Mouse (Mus musculus) heart, embryonic 14.5 days (tissue): ENCODE measurements around the gene Zbtb2. TPM values are rescaled to one million over a fixed set of nuclear protein-coding genes. Genes with fewer than 3 reads are reported as not detected.
A peak's percentile ranks its signal among the peaks of the same experiment; 100 is the strongest.

ENCODE experiments used
- ATAC-seq: fragments of 200-750 bp; cut with Nextera tagmentation; 2 replicates; pipeline ENCODE4 v1.8.0; 2017; ENCODE audit warnings: low read depth, moderate TSS enrichment; ENCODE audit not compliant: insufficient number of reproducible peaks, insufficient read depth, low FRiP score
- H3K27ac ChIP-seq, 2 experiments: fragments of 200-500 bp in 1 of 2; fragments of 300-500 bp in 1 of 2; sonication (generic) in 1 of 2; replicated peaks in 1 of 2; 2 replicates each; pipeline ENCODE4 v1.5.1; 2012 to 2014; ENCODE audit warnings: low read depth in 2 of 2, low read length in 2 of 2, control low read depth in 1 of 2, mild to moderate bottlenecking in 1 of 2, mixed read lengths in 1 of 2; ENCODE audit not compliant: control insufficient read depth in 1 of 2, insufficient read depth in 1 of 2
- H3K27me3 ChIP-seq: fragments of 300-500 bp; sonication (generic); 2 replicates; pipeline ENCODE4 v1.6.1; 2014; ENCODE audit warnings: mild to moderate bottlenecking, low read length, control low read depth; ENCODE audit not compliant: control insufficient read depth, insufficient read depth
- H3K36me3 ChIP-seq: fragments of 300-500 bp; sonication (generic); 2 replicates; pipeline ENCODE4 v1.6.1; 2014; ENCODE audit warnings: mild to moderate bottlenecking, control low read depth, low read length, mixed read lengths; ENCODE audit not compliant: control insufficient read depth, insufficient read depth
- H3K4me1 ChIP-seq, 2 experiments: fragments of 200-500 bp in 1 of 2; fragments of 300-500 bp in 1 of 2; sonication (generic) in 1 of 2; 2 replicates each; pipeline ENCODE4 v1.6.1; 2012 to 2014; ENCODE audit warnings: low read length in 2 of 2, control low read depth in 1 of 2, mixed read lengths in 1 of 2; ENCODE audit not compliant: control insufficient read depth in 2 of 2, insufficient read depth in 2 of 2
- H3K4me2 ChIP-seq: fragments of 300-500 bp; sonication (generic); 2 replicates; pipeline ENCODE4 v1.6.1; 2014; ENCODE audit warnings: mild to moderate bottlenecking, low read length
- H3K4me3 ChIP-seq, 2 experiments: fragments of 200-500 bp in 1 of 2; fragments of 300-500 bp in 1 of 2; sonication (generic) in 1 of 2; 2 replicates each; pipeline ENCODE4 v1.5.1; 2012 to 2014; ENCODE audit warnings: low read length in 2 of 2, mild to moderate bottlenecking in 2 of 2, control low read depth in 1 of 2, low read depth in 1 of 2, moderate library complexity in 1 of 2; ENCODE audit not compliant: control insufficient read depth in 1 of 2, insufficient read depth in 1 of 2
- H3K9ac ChIP-seq: fragments of 300-500 bp; sonication (generic); 2 replicates; pipeline ENCODE4 v1.6.1; 2014; ENCODE audit warnings: mild to moderate bottlenecking, low read length
- H3K9me3 ChIP-seq: fragments of 300-500 bp; sonication (generic); 2 replicates; pipeline ENCODE4 v1.6.1; 2016; ENCODE audit warnings: low read length, control low read depth; ENCODE audit not compliant: control insufficient read depth
- WGBS: fragments of 180-500 bp; shearing (Covaris S2); extraction: QIAGEN DNeasy Blood & Tissue Kit; methylation state at CpG from one replicate; pipeline ENCODE4 v1.1.7; 2014; 5-methylcytosine and 5-hydroxymethylcytosine counted together
- polyA plus RNA-seq: library from polyadenylated mRNA; unstranded; fragments of >200 nt; fragmentation: Nextera tagmentation; extraction: Ambion mirVana; gene quantifications from 2 replicates; pipeline ENCODE4 v1.2.1, GENCODE M21; 2014

Zbtb2 gene
- polyA plus RNA-seq, 1 experiment from 2014 or later, result 9.3 TPM

GRCm38 (mm10) chr10:4332228-4332979 is 55.5 kb downstream of the Zbtb2 start:
- Histone ChIP-seq H3K9me3 (no peaks in the 10 kb centered on the region), H3K4me3 (no peak overlapping the region), H3K27me3 (no peaks in the 10 kb centered on the region), H3K36me3 (no peaks in the 10 kb centered on the region), H3K4me2 (no peak overlapping the region), H3K27ac (no peak overlapping the region), H3K4me1 (peaks cover 8 to 25% of the 10 kb centered on the region in 2 experiments), H3K9ac (no peak overlapping the region)
- WGBS, result 44% methylated on average over 7 of the region's 7 CpGs
- no peak for ATAC-seq

GRCm38 (mm10) chr10:4327716-4328115 is 60.2 kb downstream of the Zbtb2 start:
- Histone ChIP-seq H3K27ac (no peak overlapping the region), H3K4me3 (no peak overlapping the region), H3K9ac (no peak overlapping the region), H3K4me2 (no peak overlapping the region), H3K4me1 (peaks cover 6 to 15% of the 10 kb centered on the region in 2 experiments), H3K27me3 (no peaks in the 10 kb centered on the region), H3K36me3 (no peaks in the 10 kb centered on the region), H3K9me3 (peaks cover 2% of the 10 kb centered on the region; the same call in 1 of the 2 replicates)
- WGBS, result 87% methylated on average over 1 of the region's 1 CpGs
- no peak for ATAC-seq

- H3K36me3 ChIP-seq, result no peaks in the 10 kb centered on the region
- H3K4me1 ChIP-seq, result peaks cover 4 to 15% of the 10 kb centered on the region in 2 experiments
- H3K9ac ChIP-seq, result no peak overlapping the region
- no peak overlapping the region for H3K4me3 ChIP-seq
- H3K4me2 ChIP-seq, result no peak overlapping the region
- 17% methylated on average over 5 of the region's 5 CpGs for WGBS
- ATAC-seq, result no peak
- H3K9me3 ChIP-seq, result peaks cover 2% of the 10 kb centered on the region; the same call in 1 of the 2 replicates
- no peaks in the 10 kb centered on the region for H3K27me3 ChIP-seq
- H3K27ac ChIP-seq, result peak overlapping the region; percentile 59 to 70
Observed at GRCm38 (mm10) chr10:4325562-4325961, 62.3 kb downstream of the Zbtb2 start.

GRCm38 (mm10) chr10:4323885-4324284 is 64.0 kb downstream of the Zbtb2 start:
- H3K27ac ChIP-seq, result no peak overlapping the region

More at GRCm38 (mm10) chr10:4323885-4324284, 64.0 kb downstream of the Zbtb2 start:
- H3K9ac ChIP-seq, result no peak overlapping the region
- H3K4me2 ChIP-seq, result no peak overlapping the region
- no peaks in the 10 kb centered on the region for H3K27me3 ChIP-seq
- peaks cover 2% of the 10 kb centered on the region; the same call in 1 of the 2 replicates for H3K9me3 ChIP-seq
- H3K4me3 ChIP-seq, result no peak overlapping the region
- no peaks in the 10 kb centered on the region for H3K36me3 ChIP-seq
- H3K4me1 ChIP-seq, result peaks cover 4 to 15% of the 10 kb centered on the region in 2 experiments
- no peak for ATAC-seq
- WGBS, result 82% methylated on average over 8 of the region's 8 CpGs

Other genes starting within 250 kb of the Zbtb2 start
- 28.3 and 34.7 TPM in 2 replicates for gene Akap12, start 121.7 kb downstream of the Zbtb2 start, polyA plus RNA-seq
- 102 and 106 TPM in 2 replicates for gene Rmnd1, start 44.3 kb upstream of the Zbtb2 start, polyA plus RNA-seq
- 13.9 and 16.8 TPM in 2 replicates for gene Armt1, start 44.4 kb upstream of the Zbtb2 start, polyA plus RNA-seq
- not detected in 2 replicates for gene Ccdc170, start 94.4 kb upstream of the Zbtb2 start, polyA plus RNA-seq
- gene Esr1, start 223.5 kb upstream of the Zbtb2 start, polyA plus RNA-seq, result 0.62 and 0.93 TPM in 2 replicates